Mouse (Mus musculus) intestine, embryonic 14.5 days (tissue): ENCODE results near the gene Ambra1. TPM values are rescaled to one million over a fixed set of nuclear protein-coding genes. Genes with fewer than 3 reads are reported as not detected.

Experiments used
- ATAC-seq: fragments of 200-750 bp; cut with Nextera tagmentation; replicated peaks from 2 replicates; pipeline ENCODE4 v1.8.0; 2017; ENCODE audit warnings: low read depth, moderate number of reproducible peaks, moderate TSS enrichment, moderate library complexity; ENCODE audit not compliant: low FRiP score, low TSS enrichment
- DNase-seq: peaks from one replicate; pipeline ENCODE4 v3.0.0-alpha.2; 2018; ENCODE audit warnings: low spot score
- H3K27ac ChIP-seq: fragments of 300-500 bp; sonication (generic); 2 replicates; pipeline ENCODE4 v1.5.1; 2014; ENCODE audit warnings: low read depth, mild to moderate bottlenecking, control low read depth
- H3K27me3 ChIP-seq: fragments of 300-500 bp; sonication (generic); replicated peaks from 2 replicates; pipeline ENCODE4 v1.6.1; 2014; ENCODE audit warnings: low read length, control low read depth; ENCODE audit not compliant: control insufficient read depth, insufficient read depth
- H3K36me3 ChIP-seq: fragments of 300-500 bp; sonication (generic); 2 replicates; pipeline ENCODE4 v1.6.1; 2014; ENCODE audit warnings: low read length, control low read depth; ENCODE audit not compliant: control insufficient read depth, insufficient read depth
- H3K4me1 ChIP-seq: fragments of 300-500 bp; sonication (generic); replicated peaks from 2 replicates; pipeline ENCODE4 v1.6.1; 2014; ENCODE audit warnings: low read length, control low read depth, mixed read lengths; ENCODE audit not compliant: control insufficient read depth, insufficient read depth
- H3K4me2 ChIP-seq: fragments of 300-500 bp; sonication (generic); 2 replicates; pipeline ENCODE4 v1.6.1; 2014; ENCODE audit warnings: low read length
- H3K4me3 ChIP-seq: fragments of 300-500 bp; sonication (generic); 2 replicates; pipeline ENCODE4 v1.5.1; 2014; ENCODE audit warnings: low read depth, low read length, control low read depth, mixed read lengths
- H3K9ac ChIP-seq: fragments of 300-500 bp; sonication (generic); 2 replicates; pipeline ENCODE4 v1.6.1; 2014; ENCODE audit warnings: mild to moderate bottlenecking, low read length
- H3K9me3 ChIP-seq: fragments of 300-500 bp; sonication (generic); 2 replicates; pipeline ENCODE4 v1.6.1; 2016; ENCODE audit warnings: low read length, control low read depth; ENCODE audit not compliant: control insufficient read depth
- WGBS: fragments of 180-500 bp; shearing (Covaris S2); extraction: QIAGEN DNeasy Blood & Tissue Kit; methylation state at CpG from one replicate; pipeline ENCODE4 v1.1.7; 2014; 5-methylcytosine and 5-hydroxymethylcytosine counted together
- polyA plus RNA-seq: library from polyadenylated mRNA; unstranded; fragments of >200 nt; fragmentation: Nextera tagmentation; extraction: Ambion mirVana; gene quantifications from 2 replicates; pipeline ENCODE4 v1.2.1, GENCODE M21; 2014

Ambra1 gene
- polyA plus RNA-seq, 1 experiment from 2014 or later = 15.7 TPM

- no peak overlapping the region for H3K4me3 ChIP-seq
- DNase-seq (no peak), ATAC-seq (no peak)
- no peaks in the 10 kb centered on the region for H3K27me3 ChIP-seq
- no peak overlapping the region for H3K27ac ChIP-seq
- H3K4me1 ChIP-seq = 0 out of 2 replicates have a peak, but pooled peaks cover 5% of the 10 kb centered on the region
- 79% methylated on average over 6 of the region's 6 CpGs for WGBS
- no peak overlapping the region for H3K4me2 ChIP-seq
- no peak overlapping the region for H3K9ac ChIP-seq
- H3K36me3 ChIP-seq = no peaks in the 10 kb centered on the region
- H3K9me3 ChIP-seq = no peaks in the 10 kb centered on the region
These were observed 24.2 kb upstream of the Ambra1 start for GRCm38 (mm10) chr2:91705736-91706135.

DNA sequence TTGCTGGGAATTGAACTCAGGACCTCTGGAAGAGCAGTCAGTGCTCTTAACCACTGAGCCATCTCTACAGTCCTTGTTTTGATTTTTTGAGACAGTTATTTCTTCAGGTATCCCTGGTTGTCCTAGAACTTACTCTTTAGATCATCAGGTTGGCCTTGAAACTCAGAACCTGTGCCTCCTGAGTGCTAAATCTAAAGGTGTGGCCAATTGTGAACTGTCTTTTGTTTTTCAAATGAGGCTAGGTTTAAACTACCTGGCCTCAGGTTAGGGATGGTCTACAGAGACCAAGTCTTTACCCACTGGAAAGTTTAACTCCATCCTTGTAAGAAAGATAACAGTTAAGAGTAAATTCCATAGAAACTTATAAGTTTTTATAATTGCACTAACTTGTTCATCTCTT lies 23.5 kb upstream of the Ambra1 start:
- DNase-seq (no peak), ATAC-seq (no peak)
- no peak overlapping the region for H3K4me2 ChIP-seq
- H3K4me3 ChIP-seq = no peak overlapping the region
- peaks cover 7% of the 10 kb centered on the region; the same call in 1 of the 2 replicates for H3K4me1 ChIP-seq
- no peak overlapping the region for H3K9ac ChIP-seq
- H3K9me3 ChIP-seq = no peaks in the 10 kb centered on the region
- H3K27me3 ChIP-seq = no peaks in the 10 kb centered on the region
- H3K36me3 ChIP-seq = no peaks in the 10 kb centered on the region
- H3K27ac ChIP-seq = no peak overlapping the region

- no peak overlapping the region for H3K9ac ChIP-seq
- H3K27me3 ChIP-seq = no peaks in the 10 kb centered on the region
- H3K4me2 ChIP-seq = no peak overlapping the region
- peaks cover 12% of the 10 kb centered on the region; the same call in 1 of the 2 replicates for H3K4me1 ChIP-seq
- DNase-seq (no peak), ATAC-seq (no peak)
- no peak overlapping the region for H3K27ac ChIP-seq
- no peaks in the 10 kb centered on the region for H3K36me3 ChIP-seq
- no peak overlapping the region for H3K4me3 ChIP-seq
- WGBS = 92% methylated on average over 6 of the region's 6 CpGs
- H3K9me3 ChIP-seq = no peaks in the 10 kb centered on the region
These were observed 21.6 kb upstream of the Ambra1 start for GRCm38 (mm10) chr2:91708361-91708760.

GRCm38 (mm10) chr2:91710272-91711234 lies 19.4 kb upstream of the Ambra1 start, which contains the start of the genes Atg13 and Harbi1:
TSS of gene Atg13 (minus strand) at chr2:91710576.
TSS of gene Harbi1 (plus strand) at chr2:91710852.
- H3K4me3 ChIP-seq = peak within 1 kb of the TSS; percentile 72
- peak within 1 kb of the TSS; percentile 69 for H3K9ac ChIP-seq
- H3K4me1 ChIP-seq = peaks cover 12% of the 10 kb centered on the region; the same call in 1 of the 2 replicates
- H3K9me3 ChIP-seq = no peaks in the 10 kb centered on the region
- no peaks in the 10 kb centered on the region for H3K36me3 ChIP-seq
- H3K27me3 ChIP-seq = no peaks in the 10 kb centered on the region
- peak within 1 kb of the TSS; percentile 62 for H3K4me2 ChIP-seq
- WGBS = under 1% methylated on average over 66 of the region's 66 CpGs
- DNase-seq (peak; percentile 96), ATAC-seq (peak; percentile 96)
- H3K27ac ChIP-seq = peak within 1 kb of the TSS; percentile 74

DNA sequence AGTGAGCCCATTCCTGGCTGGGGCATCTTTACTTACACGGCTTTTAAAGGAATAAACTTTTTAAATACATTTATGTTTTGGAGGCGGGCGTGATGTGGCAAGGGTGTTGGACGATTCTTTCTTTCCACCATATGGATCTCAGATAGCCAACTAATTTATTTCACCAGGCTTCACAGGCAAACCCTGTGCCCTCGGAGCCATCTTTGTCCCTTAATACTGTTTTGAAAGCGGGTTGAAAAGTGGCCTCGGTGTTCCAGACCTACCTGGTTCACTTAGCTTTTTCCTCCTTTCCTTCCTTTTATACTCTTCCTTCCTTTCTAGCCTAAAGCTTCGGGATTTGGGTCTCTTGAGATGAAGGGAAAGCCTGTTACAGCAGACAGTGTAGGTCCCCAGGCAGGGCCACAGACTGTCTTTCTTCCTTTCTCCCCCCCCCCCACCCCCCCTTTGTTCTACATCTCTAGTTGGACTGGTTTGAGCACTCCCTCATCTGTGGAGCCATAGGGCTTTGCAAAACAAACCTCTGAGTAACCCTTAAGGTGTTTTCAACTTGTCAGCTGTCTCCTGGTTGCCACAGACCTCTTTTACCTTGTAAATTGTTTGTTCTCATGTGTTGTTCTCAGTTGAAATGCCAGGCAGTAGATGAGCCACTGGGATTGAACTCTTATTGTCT lies 18.5 kb upstream of the Ambra1 start:
- WGBS = 4% methylated on average over 8 of the region's 8 CpGs
- no peaks in the 10 kb centered on the region for H3K27me3 ChIP-seq
- no peaks in the 10 kb centered on the region for H3K36me3 ChIP-seq
- H3K9me3 ChIP-seq = no peaks in the 10 kb centered on the region
- DNase-seq (no peak), ATAC-seq (peak; percentile 1; the same call in 1 of the 2 replicates)
- H3K27ac ChIP-seq = peak overlapping the region; percentile 74
- peak overlapping the region; percentile 72 for H3K4me3 ChIP-seq
- peaks cover 12% of the 10 kb centered on the region; the same call in 1 of the 2 replicates for H3K4me1 ChIP-seq
- peak overlapping the region; percentile 62 for H3K4me2 ChIP-seq
- peak overlapping the region; percentile 69 for H3K9ac ChIP-seq

- H3K4me1 ChIP-seq = peaks cover 8% of the 10 kb centered on the region; the same call in 1 of the 2 replicates
- 93% methylated on average over 1 of the region's 1 CpGs for WGBS
- no peak for DNase-seq
- peaks cover 13% of the 10 kb centered on the region for H3K36me3 ChIP-seq
- no peak for ATAC-seq
- H3K9ac ChIP-seq = no peak overlapping the region
- no peaks in the 10 kb centered on the region for H3K27me3 ChIP-seq
- H3K9me3 ChIP-seq = no peaks in the 10 kb centered on the region
- no peak overlapping the region for H3K4me2 ChIP-seq
- H3K4me3 ChIP-seq = no peak overlapping the region
- no peak overlapping the region for H3K27ac ChIP-seq
These were observed 15.0 kb upstream of the Ambra1 start for GRCm38 (mm10) chr2:91714921-91715320.

DNA sequence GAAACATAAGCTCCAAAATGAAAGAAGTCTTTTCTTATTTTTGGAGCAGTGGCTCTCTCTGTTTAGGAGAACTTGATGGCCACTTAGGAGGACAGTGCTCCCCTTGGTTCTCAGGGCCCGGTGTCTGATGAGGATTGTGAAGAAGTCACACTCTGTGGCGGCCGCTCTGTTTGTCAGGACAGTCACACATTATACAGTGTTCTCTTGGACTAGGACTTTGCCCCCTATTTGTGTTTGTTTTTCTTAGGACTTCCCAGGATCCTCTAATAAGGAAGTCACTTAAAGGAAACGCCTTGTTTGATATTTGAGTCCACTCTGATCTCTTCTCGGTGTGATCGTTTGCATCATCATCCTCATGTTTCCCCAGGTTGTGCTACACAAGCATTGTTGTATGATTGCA lies 11.7 kb upstream of the Ambra1 start:
- Histone ChIP-seq H3K4me3 (no peak overlapping the region), H3K36me3 (peaks cover 25% of the 10 kb centered on the region), H3K27me3 (no peaks in the 10 kb centered on the region), H3K4me1 (no peaks in the 10 kb centered on the region), H3K9ac (no peak overlapping the region), H3K9me3 (no peaks in the 10 kb centered on the region), H3K27ac (no peak overlapping the region), H3K4me2 (0 out of 2 replicates have a peak overlapping the region, but pooled peaks have one; percentile 12)
- 64% methylated on average over 6 of the region's 6 CpGs for WGBS
- ATAC-seq = peak; percentile 82
- DNase-seq = no peak

DNA sequence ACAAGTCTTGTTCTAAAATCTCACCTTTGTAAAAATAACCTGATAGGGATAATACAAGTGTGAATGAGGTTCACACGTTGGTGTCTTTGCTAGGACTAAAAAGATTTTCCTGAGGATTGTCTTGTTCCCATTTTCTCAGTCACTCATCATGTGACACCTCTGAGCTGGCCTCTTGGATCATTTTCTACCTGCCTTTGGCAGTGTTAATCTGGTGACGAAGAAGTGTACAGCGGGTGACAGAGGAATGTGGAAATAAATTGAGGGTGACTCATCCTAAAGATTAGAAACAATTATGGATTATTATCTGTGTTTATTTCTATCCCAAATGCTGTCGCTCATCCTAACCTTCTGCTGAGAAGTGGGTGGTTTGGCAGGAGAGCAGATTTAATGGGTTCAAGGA lies 6.6 kb upstream of the Ambra1 start:
- Histone ChIP-seq H3K4me3 (no peak overlapping the region), H3K4me1 (no peaks in the 10 kb centered on the region), H3K4me2 (no peak overlapping the region), H3K9me3 (no peaks in the 10 kb centered on the region), H3K36me3 (peaks cover 18% of the 10 kb centered on the region), H3K27me3 (no peaks in the 10 kb centered on the region), H3K9ac (no peak overlapping the region), H3K27ac (no peak overlapping the region)
- 74% methylated on average over 4 of the region's 4 CpGs for WGBS
- no peak for DNase-seq
- no peak for ATAC-seq
